Mouse (Mus musculus): ENCODE data around the gene Ly6g6f.

DNA sequence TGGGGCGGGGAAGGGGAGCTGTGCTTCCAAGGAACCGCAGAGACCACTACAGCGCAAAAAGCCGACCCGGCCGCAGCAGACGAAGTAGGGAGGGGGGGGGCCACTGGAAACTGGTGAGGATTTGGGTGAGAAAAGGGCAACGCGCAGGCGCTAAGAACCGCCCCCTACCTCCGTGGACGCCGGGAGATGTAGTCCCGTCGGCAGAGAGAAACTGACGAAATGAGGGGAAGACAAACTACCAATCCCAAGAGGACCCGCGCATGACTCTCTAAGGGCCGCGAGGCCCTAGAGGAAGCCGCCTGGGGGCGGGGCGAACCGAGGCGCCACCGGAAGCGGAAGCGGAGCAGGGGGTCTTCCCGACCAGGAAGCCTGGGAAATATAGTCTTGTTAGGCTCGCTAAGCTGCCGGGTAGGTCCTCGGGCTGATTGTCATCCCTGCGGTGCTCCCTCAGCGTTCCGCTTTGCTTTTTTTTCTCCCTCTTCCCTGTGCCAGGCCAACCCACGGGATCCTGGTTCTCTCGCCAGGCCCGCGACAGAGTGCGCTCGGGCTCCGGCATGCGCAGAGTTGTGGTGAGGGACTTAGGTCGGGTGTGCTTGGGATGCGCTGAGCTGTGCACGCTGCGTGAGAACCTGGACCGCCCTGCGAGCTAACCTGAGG is 35.9 kb upstream of the Ly6g6f start, which contains the start of gene Gpank1:
- TF ChIP-seq CTCF (IDR thresholded peaks at IDR 0.05; ENCODE audit: low read depth) (no peak), EP300 (IDR thresholded peaks at IDR 0.05; ENCODE audit: low read depth) (no peak)
